Mouse (Mus musculus): ENCODE measurements around the gene Tnks2. TPM values are rescaled to one million over a fixed set of nuclear protein-coding genes. Genes with fewer than 3 reads are reported as not detected.

Gene Tnks2
- polyA plus RNA-seq, 1 experiment from 2014 or later, result 63.7 TPM

- no peaks in the 10 kb centered on the region for H3K9me3 ChIP-seq
- peak overlapping the region; percentile 95 for H3K4me3 ChIP-seq (replicated peaks)
- peak overlapping the region; percentile 85 for H3K9ac ChIP-seq (replicated peaks)
- H3K36me3 ChIP-seq, result no peaks in the 10 kb centered on the region
- H3K4me1 ChIP-seq (replicated peaks), result peaks cover 27% of the 10 kb centered on the region
- 2% methylated on average over 26 of the region's 26 CpGs for WGBS
- peaks cover 3% of the 10 kb centered on the region; the same call in 1 of the 2 replicates for H3K27me3 ChIP-seq
- H3K27ac ChIP-seq, result peak overlapping the region; percentile 95
- H3K4me2 ChIP-seq (replicated peaks), result peak overlapping the region; percentile 76
- no peak for ATAC-seq
Observed at GRCm38 (mm10) chr19:36926553-36927236, 92.7 kb downstream of the Tnks2 start.

- Histone ChIP-seq H3K4me1 (replicated peaks) (peaks cover 27% of the 10 kb centered on the region), H3K4me2 (replicated peaks) (0 out of 2 replicates have a peak overlapping the region, but pooled peaks have one; percentile 76), H3K9ac (replicated peaks) (no peak overlapping the region), H3K9me3 (no peaks in the 10 kb centered on the region), H3K4me3 (replicated peaks) (no peak overlapping the region), H3K36me3 (no peaks in the 10 kb centered on the region), H3K27me3 (peaks cover 3% of the 10 kb centered on the region; the same call in 1 of the 2 replicates), H3K27ac (no peak overlapping the region)
- 86% methylated on average over 6 of the region's 6 CpGs for WGBS
- no peak for ATAC-seq
Observed at GRCm38 (mm10) chr19:36927800-36928361, 93.8 kb downstream of the Tnks2 start.

- H3K27ac ChIP-seq, result no peak overlapping the region
- no peak overlapping the region for H3K4me3 ChIP-seq (replicated peaks)
- H3K27me3 ChIP-seq, result no peaks in the 10 kb centered on the region
- peaks cover 25% of the 10 kb centered on the region for H3K4me1 ChIP-seq (replicated peaks)
- ATAC-seq, result no peak
- no peaks in the 10 kb centered on the region for H3K36me3 ChIP-seq
- H3K9ac ChIP-seq (replicated peaks), result no peak overlapping the region
- H3K9me3 ChIP-seq, result no peaks in the 10 kb centered on the region
- H3K4me2 ChIP-seq (replicated peaks), result no peak overlapping the region
Observed at GRCm38 (mm10) chr19:36929816-36930215, 95.8 kb downstream of the Tnks2 start.

GRCm38 (mm10) chr19:36932097-36932496 is 98.1 kb downstream of the Tnks2 start:
- H3K9me3 ChIP-seq, result no peaks in the 10 kb centered on the region
- ATAC-seq, result no peak
- H3K4me1 ChIP-seq (replicated peaks), result peaks cover 14% of the 10 kb centered on the region
- H3K9ac ChIP-seq (replicated peaks), result no peak overlapping the region
- no peak overlapping the region for H3K27ac ChIP-seq
- no peaks in the 10 kb centered on the region for H3K36me3 ChIP-seq
- H3K4me3 ChIP-seq (replicated peaks), result no peak overlapping the region
- no peaks in the 10 kb centered on the region for H3K27me3 ChIP-seq
- no peak overlapping the region for H3K4me2 ChIP-seq (replicated peaks)

- no peak overlapping the region for H3K27ac ChIP-seq
- H3K9ac ChIP-seq (replicated peaks), result no peak overlapping the region
- peaks cover 9% of the 10 kb centered on the region for H3K4me1 ChIP-seq (replicated peaks)
- H3K4me2 ChIP-seq (replicated peaks), result no peak overlapping the region
- H3K4me3 ChIP-seq (replicated peaks), result no peak overlapping the region
- H3K9me3 ChIP-seq, result no peaks in the 10 kb centered on the region
- no peaks in the 10 kb centered on the region for H3K36me3 ChIP-seq
- no peaks in the 10 kb centered on the region for H3K27me3 ChIP-seq
- 83% methylated on average over 2 of the region's 2 CpGs for WGBS
- ATAC-seq, result no peak
Observed at GRCm38 (mm10) chr19:36932613-36933012, 98.6 kb downstream of the Tnks2 start.

GRCm38 (mm10) chr19:36936285-36936684 is 102.3 kb downstream of the Tnks2 start:
- H3K9me3 ChIP-seq, result no peaks in the 10 kb centered on the region
- no peak overlapping the region for H3K27ac ChIP-seq
- H3K4me2 ChIP-seq (replicated peaks), result no peak overlapping the region
- no peaks in the 10 kb centered on the region for H3K36me3 ChIP-seq
- H3K9ac ChIP-seq (replicated peaks), result no peak overlapping the region
- no peaks in the 10 kb centered on the region for H3K4me1 ChIP-seq (replicated peaks)
- H3K27me3 ChIP-seq, result no peaks in the 10 kb centered on the region
- no peak for ATAC-seq
- H3K4me3 ChIP-seq (replicated peaks), result no peak overlapping the region
- WGBS, result 95% methylated on average over 4 of the region's 4 CpGs

- no peak for ATAC-seq
- no peak overlapping the region for H3K4me3 ChIP-seq (replicated peaks)
- no peak overlapping the region for H3K4me2 ChIP-seq (replicated peaks)
- H3K4me1 ChIP-seq (replicated peaks), result no peaks in the 10 kb centered on the region
- no peaks in the 10 kb centered on the region for H3K36me3 ChIP-seq
- H3K27me3 ChIP-seq, result no peaks in the 10 kb centered on the region
- no peaks in the 10 kb centered on the region for H3K9me3 ChIP-seq
- no peak overlapping the region for H3K27ac ChIP-seq
- no peak overlapping the region for H3K9ac ChIP-seq (replicated peaks)
Observed at GRCm38 (mm10) chr19:36938008-36938407, 104.0 kb downstream of the Tnks2 start.

- 93% methylated on average over 1 of the region's 1 CpGs for WGBS
- H3K4me2 ChIP-seq (replicated peaks), result no peak overlapping the region
Observed at GRCm38 (mm10) chr19:36940064-36940463, 106.0 kb downstream of the Tnks2 start.

More at GRCm38 (mm10) chr19:36940064-36940463, 106.0 kb downstream of the Tnks2 start:
- Histone ChIP-seq H3K4me3 (replicated peaks) (no peak overlapping the region), H3K4me1 (replicated peaks) (no peaks in the 10 kb centered on the region), H3K36me3 (no peaks in the 10 kb centered on the region), H3K9me3 (no peaks in the 10 kb centered on the region), H3K9ac (replicated peaks) (no peak overlapping the region), H3K27ac (no peak overlapping the region), H3K27me3 (no peaks in the 10 kb centered on the region)
- no peak for ATAC-seq

Other genes starting within 250 kb of the Tnks2 start
- gene Ppp1r3c, start 97.6 kb upstream of the Tnks2 start, polyA plus RNA-seq (2015; fragmentation: Nextera tagmentation; extraction: Ambion mirVana), result 5.9 and 7.1 TPM in 2 replicates
- 45.5 and 47.5 TPM in 2 replicates for gene Fgfbp3, start 85.4 kb downstream of the Tnks2 start, polyA plus RNA-seq (2015; fragmentation: Nextera tagmentation; extraction: Ambion mirVana)
- 11.4 and 12.3 TPM in 2 replicates for gene Btaf1, start 91.8 kb downstream of the Tnks2 start, polyA plus RNA-seq (2015; fragmentation: Nextera tagmentation; extraction: Ambion mirVana)

Data from midbrain, embryonic 13.5 days (tissue).